Mouse (Mus musculus): ENCODE measurements at regions not wholly inside any gene's neighbourhood (a gene's known extent, or its start where the extent isn't known, plus 50 kb on each side); places are given as distances from the start of the nearest gene placed in this dataset.
A peak's percentile ranks its signal among the peaks of the same experiment; 100 is the strongest.
"Not testable (repeated sequence)": the region's sequence is repeated elsewhere in the genome, so short reads cannot be mapped to it uniquely, and the experiment has no call there.

- DNase-seq (ENCODE audit: low read depth) = no peak
Observed at GRCm38 (mm10) chr16:86897967-86898710, 455.8 kb upstream of the N6amt1 start.

- DNase-seq (ENCODE audit: low read depth) = no peak
Observed at GRCm38 (mm10) chr16:86894982-86895381, 459.0 kb upstream of the N6amt1 start.

DNA sequence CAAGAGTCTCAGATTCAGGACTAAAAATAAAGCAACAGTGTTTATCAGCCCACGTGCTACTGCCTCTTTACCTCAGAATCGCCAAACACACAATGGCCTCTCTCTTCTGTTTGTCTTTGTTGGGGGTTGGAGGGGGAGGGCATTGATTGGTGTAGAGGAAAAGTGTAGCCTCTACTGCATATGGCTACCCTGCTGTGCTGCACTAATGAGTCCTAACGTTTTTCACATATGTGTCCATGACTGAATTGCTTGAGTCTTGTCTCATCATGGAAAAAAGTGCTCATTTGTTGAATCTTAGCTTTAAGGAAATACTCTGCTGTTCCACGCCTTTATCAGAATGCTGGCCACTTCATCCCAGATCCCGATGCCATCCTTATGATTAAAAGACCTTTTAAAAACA, 459.7 kb upstream of the N6amt1 start:
- DNase-seq (ENCODE audit: low read depth) = no peak

DNA sequence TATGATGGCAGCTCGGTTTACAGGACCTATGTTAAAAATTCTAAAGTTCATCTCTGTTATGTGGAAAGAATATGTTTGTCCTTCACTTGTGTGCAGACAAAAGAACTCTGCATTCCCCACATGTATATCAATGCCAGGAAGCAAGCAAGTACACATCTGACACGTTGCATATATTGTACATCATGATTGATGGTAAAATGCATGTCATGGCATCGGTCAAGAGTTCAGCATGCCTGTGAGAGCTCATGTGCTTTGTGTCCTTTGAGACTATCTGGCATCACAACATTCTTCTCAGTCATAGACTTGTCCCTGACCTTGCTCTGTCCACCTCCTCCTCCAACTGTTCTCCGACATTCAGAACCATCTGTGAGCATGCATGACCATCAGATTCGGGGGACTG, 465.6 kb upstream of the N6amt1 start:
- no peak for DNase-seq (ENCODE audit: low read depth)

DNA sequence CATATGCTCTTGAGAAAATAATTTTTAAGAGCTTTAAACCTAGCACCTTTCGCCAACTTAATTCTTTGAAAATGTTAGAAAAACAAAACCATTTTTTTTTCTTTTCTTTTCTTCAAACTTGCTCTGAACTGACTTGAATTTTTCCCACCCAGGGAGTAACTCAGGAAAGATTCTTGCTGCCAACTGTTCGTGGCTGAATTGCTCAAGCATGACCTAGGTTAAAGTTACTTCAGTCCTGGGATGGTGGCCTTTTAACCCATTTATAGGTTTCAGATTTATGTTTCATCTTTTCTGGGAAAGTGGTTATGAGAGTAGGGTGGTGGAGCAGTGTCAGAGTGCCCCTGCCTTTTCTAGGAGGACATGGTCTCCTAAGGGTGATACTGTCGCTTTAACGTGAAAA, 466.4 kb upstream of the N6amt1 start:
- no peak for DNase-seq (ENCODE audit: low read depth)

- no peak for DNase-seq (ENCODE audit: low read depth)
Observed at GRCm38 (mm10) chr16:86883862-86884261, 470.1 kb upstream of the N6amt1 start.

GRCm38 (mm10) chr16:86882529-86882928, 471.5 kb upstream of the N6amt1 start:
- peak; percentile 3 for DNase-seq (ENCODE audit: low read depth)

DNA sequence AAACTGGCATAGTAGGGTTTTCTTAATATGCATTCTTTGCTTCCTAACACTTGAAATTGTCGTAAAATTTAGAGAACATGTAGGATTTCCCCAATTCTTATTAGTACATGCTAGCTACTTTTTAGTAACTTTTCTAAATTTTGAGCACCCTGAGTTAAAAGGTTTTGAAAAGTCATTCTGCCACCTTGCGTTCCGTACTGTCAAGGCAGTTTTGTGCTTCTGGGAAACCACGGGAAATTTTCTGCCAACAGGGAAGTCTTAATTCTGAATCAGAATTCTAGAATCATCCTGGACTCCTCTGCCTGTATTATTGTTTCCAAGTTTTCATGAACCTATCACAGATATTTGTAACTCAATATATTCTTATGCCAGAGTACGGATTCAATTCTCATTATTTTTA, 472.4 kb upstream of the N6amt1 start:
- no peak for DNase-seq (ENCODE audit: low read depth)

- DNase-seq (ENCODE audit: low read depth) = no peak
Observed at GRCm38 (mm10) chr16:86860828-86861227, 493.2 kb upstream of the N6amt1 start.

- no peak for DNase-seq (ENCODE audit: low read depth)
Observed at GRCm38 (mm10) chr16:86855891-86856290, 498.1 kb upstream of the N6amt1 start.

- DNase-seq (ENCODE audit: low read depth) = no peak
Observed at GRCm38 (mm10) chr16:86855312-86855711, 498.7 kb upstream of the N6amt1 start.

DNA sequence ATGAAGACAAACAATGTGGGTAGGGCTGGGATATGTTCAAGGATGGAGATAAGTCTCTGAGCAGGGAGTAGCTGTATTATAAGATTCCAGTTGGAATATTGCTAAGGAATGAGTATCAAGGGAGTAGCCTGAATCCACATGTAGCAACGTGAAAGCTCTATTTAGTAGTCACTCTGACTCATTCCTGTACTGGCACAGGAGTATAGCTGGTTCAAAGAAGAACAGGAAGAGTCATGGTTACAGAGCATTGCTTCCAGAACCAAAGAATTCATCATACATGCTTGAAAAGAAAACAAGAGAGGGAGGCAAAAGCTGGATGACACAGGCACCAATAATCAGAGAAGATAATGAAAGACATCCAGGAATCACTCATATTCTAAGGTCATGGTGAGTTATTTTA, 500.6 kb upstream of the N6amt1 start:
- DNase-seq (ENCODE audit: low read depth) = no peak

- DNase-seq (ENCODE audit: low read depth) = no peak
Observed at GRCm38 (mm10) chr16:86838457-86839337, 515.3 kb upstream of the N6amt1 start.

DNA sequence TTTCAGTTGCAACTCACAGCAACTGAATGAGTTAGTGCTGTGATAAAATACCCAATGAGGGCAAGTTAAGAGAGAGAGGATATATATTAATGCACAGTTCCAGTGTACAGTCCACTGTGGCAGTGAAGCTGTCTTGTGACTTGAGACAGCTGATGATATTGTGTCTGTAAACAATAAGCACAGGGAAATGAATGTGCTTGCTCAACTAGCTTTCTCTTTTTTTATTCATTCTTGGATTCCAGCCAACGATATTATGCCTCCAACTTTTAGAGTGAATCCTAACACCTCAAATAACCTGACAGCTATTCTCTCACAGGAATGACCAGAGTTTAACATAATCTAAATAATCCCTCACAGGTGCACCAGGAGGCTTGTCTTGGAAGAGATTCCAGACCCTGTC, 526.3 kb upstream of the N6amt1 start:
- no peak for DNase-seq (ENCODE audit: low read depth)

DNA sequence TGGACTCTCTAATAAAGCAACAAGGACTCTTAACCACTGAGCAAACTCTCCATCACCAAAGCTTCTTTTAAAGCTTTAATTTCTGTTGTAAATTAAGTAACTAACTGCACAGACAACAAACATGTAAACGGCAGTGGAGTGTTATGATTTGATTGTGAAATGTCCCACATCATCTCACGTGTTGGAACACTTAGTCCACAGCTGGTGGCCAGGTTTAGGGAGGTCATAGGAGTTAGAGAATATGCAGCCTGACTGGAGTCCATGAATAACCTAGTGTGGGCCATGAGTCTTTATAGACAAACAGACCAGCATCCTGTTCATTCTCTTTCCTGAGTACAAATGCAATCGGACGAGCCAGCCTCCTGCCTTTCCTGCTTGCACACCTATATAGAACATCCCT, 527.3 kb upstream of the N6amt1 start:
- no peak for DNase-seq (ENCODE audit: low read depth)

DNA sequence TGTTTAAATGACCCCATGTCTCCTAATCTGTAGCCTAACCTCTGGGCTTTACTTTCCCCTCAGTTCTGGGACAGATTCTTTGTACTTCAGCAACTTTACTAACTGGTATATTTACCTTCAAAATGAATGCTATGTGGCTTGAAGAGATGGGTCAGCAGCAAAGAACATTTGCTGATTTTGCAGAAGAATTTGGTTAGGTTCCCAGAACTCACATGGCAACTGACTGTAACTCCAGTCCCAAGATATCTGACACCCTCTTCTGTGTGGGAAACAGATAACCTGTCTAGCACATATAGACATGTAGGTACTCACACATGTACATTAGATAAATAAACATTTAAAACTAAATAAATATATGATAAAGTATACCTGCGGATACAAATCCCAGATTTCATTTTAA, 530.5 kb upstream of the N6amt1 start:
- no peak for DNase-seq (ENCODE audit: low read depth)

- no peak for DNase-seq (ENCODE audit: low read depth)
Observed at GRCm38 (mm10) chr16:86821586-86821985, 532.4 kb upstream of the N6amt1 start.

DNA sequence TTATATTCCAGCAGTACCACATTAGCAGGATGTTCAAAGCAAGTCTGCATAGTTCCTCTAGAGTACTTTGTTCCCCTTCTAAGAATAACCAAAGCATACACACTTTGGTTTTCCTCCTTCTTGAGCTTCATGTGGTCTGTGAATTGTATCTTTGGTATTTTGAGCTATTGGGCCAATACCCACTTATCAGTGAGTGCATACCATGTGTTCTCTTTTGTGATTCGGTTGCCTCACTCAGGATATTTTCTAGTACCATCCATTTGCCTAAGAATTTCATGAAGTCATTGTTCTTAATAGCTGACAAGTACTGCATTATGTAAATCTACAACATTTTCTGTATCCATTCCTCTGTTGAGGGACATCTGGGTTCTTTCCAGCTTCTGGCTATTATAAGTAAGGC, 535.3 kb upstream of the N6amt1 start:
- DNase-seq (ENCODE audit: low read depth) = not testable (repeated sequence)

DNA sequence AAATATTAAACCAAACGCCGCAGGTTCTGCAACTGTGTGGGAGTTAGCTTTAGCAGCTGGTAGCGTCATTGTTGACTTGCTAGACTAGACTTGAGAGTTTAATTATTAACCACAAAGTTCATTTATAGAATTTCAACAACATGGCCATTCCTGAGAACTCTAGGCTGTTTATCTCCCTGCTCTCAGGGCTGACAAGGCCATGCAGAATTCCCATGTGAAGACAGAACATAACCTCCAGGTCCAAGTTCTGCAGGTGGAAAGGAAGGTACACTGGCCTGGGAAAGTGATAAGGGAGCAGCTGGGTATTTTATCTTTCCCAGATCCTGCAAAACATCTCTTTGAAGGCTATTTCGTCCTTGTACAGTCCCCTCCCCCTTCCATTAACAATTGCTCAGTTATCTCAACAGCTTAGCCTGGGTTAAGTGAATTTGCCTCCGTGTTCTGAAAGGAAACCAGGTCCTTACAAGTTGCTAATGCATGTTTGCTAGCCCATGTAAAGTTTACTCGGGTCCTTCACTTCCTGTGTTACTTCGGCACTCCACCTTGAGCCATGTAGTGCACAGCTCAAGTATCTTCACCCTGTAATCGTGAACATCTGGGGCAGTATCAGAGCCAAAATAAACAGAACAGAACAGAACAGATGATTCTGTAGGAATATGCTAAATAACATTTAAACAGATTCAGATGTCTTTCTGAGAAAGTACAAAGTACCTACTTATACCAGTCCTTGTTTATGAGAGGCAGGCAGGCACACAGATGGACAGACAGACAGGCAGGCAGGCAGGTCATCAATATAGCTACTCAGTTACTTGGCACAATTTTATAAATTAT, 537.0 kb upstream of the N6amt1 start:
- no peak for DNase-seq (ENCODE audit: low read depth)

GRCm38 (mm10) chr16:86816006-86816405, 538.0 kb upstream of the N6amt1 start:
- no peak for DNase-seq (ENCODE audit: low read depth)

GRCm38 (mm10) chr16:86812692-86813091, 541.3 kb upstream of the N6amt1 start:
- DNase-seq (ENCODE audit: low read depth) = no peak

DNA sequence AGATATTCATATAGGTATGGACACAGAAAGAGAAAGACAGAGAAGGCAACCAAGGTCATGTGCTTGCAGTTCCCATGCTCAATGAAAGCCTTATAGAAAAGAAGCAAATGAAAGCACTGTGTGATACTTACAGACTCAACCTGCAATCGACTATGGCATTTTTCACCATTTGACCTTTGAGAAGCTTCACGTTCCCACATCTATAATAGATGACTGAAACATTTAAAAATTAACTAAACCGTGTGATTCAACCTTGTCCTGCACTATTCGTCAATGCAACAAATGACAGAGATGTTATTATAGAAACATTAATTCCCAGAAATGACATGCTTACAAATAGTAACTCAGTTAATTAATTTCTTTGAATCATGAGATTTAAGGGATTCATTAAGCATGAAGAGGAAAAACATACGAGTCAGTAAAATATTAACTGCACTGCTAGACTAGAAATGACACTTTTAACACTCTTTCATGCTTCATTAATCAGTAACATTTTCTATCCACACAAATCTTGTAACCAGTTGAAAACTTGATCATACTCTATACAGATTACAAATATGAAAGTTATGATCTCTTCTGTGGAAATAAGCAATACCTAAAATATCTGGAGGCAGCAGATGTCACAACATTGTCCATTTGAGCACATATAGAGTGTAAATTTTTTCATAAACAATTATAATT, 545.2 kb upstream of the N6amt1 start:
- no peak for DNase-seq (ENCODE audit: low read depth)
